Mouse (Mus musculus) v-Abl transformed pro-B cells (cell line): ENCODE measurements around the gene Rps27l.

ENCODE experiments used
- in situ Hi-C, 2 experiments: fragments of 400-800 bp; cut with MboI; formaldehyde crosslinking; loops; one replicate each; pipeline ENCODE4 v1.15.1; 2025; ENCODE audit not compliant: unreplicated experiment in 2 of 2

Rps27l gene

DNA sequence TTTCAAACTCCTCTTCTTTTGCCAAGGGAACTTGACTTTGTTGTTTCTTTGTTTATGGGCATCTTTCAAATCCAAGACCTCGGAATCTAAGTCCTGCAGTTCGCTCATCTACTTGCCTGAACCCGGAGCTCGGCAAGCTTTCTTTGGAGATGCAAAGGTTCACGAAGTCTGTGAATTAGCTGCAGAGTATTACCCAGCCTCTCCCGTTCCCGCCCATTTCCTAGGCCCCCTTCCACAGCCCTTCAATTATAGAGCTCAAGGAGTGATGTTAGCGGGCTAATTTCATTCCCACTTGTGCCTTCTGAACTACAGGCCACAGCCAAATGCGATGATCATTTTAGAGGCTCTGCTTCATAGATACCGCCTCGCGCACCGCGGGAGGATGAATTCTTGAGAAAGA, 25.9 kb upstream of the Rps27l start:
- in situ Hi-C loops, result no loop called here

DNA sequence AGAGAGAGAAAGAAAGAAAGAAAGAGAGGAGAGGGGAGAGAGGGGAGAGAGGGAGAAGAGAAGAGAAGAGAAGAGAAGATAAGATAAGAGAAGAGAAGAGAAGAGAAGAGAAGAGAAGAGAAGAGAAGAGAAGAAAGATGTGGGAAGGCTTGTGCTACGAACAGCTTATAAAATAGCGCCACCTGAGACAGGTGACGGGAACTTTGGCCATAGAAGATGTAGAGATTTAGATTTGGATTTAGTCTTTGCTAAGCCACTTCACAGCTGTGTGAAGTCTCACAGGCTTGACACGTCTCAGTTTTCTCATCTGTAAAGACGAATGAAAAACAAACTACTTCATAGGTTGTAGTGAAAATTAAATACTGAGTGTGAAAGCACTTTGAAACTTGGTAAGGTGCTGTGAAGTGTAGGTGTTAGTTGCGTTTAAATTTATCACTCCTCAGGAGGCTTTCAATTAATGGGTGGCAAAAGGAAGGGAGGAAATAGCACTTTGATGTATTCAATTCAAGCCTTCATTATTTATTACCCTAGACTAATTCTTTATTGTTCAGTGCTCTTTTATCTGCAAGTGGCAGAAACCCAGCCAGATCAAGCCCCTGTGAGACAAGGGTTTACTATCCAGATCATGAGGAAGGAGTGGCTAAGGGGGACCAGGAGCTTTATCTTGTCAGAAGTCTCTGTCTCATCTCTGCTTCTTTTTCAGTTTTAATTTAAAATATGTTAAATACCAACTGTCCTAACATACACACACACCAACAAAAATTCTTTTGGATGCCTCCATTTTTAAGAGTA, 25.2 kb upstream of the Rps27l start:
- in situ Hi-C loops, result no loop called here

DNA sequence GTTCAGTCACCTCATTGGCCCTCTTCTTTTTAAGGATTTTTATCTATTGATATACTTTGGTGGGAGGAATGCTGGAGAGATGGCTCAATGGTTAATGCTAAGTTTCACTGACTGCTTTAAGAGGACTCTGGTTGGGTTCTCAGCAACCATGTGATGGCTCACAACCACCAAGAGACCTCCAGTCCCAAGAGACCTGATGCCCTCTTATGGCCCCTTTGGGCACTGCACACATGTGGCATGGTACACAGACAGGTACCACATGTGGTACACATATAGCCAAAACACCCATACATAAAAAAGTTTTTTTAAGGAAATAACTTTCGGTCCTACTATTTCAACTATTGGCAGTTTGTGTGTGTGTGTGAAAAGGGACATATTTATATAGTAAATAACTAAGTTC, 23.8 kb upstream of the Rps27l start:
- in situ Hi-C loops, result no loop called here

DNA sequence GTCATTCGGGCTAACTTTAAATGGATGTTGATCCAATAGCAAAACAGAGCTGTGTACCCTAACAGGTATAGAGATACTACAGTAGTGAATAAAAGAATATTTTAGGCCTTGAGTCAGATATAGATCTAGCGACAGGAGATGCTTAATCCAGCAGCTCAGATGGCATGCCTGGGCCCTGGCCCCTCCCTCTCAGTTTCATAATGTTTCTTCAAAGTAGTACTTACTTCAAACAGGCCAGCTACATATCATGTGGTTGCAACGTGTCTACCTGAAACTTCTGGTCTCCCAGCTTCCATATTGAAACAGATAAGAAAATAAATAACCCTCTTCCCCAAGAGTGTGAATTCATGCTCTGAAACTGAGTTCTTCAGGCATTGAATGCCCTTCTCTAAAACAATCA, 20.0 kb upstream of the Rps27l start:
- in situ Hi-C loops, result loop anchor here in 1 of 2 experiments (25.0 kb wide), 1 partner anchor 464 kb away; no protein-coding TSS in a partner anchor

DNA sequence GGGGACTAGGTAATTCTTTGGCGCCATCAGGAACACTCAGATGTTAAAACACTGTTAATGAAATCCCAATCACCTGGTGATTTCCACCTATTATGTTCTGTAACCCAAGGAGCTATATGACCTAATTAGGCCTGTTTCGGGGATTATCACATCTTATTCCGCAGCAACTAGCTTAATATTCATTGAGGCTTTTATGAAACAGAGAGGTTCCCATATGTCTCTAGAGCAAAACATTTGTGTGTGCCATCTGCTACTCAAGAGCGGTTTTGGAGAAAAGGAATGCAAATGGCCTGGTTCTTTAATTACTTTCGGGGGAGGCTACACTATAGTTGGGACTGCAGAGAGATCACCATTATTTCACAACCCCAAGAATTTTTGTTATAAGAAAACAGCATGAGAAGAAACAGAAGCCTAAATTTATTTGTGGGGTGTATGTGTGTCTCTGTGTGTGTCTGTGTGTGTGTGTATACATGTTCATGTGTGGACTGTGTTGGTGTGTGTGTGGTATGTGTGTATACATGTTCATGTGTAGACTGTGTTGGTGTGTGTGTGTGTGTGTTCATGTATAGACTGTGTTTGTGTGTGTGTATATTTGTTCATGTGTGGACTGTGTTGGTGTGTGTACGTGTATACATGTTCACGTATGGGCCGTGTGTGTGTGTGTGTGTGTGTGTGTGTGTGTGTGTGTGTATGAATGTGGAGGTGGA, 18.0 kb upstream of the Rps27l start:
- in situ Hi-C loops, result loop anchor here in 1 of 2 experiments (25.0 kb wide), 1 partner anchor 466 kb away; no protein-coding TSS in a partner anchor

DNA sequence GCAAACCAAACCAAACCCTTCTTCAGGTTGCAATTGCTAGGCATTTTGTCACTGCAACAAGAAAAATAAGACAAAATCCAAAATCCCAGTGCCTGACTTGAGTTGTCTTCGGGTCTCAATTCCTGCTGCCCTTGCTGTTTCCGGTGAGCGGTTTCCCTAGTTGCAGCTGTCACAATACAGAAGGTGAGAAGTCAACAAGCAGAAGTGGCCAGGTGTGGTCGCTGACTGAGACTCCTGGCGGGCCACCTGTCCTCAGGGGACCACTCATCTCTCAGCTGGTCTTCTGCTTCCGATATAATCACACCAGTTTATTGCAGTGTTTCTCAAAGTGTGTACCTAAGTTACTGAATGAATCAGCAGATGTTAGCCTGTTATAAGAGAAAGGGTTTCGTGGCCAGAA, 15.5 kb upstream of the Rps27l start:
- in situ Hi-C loops, result loop anchor here (10.0 to 25.0 kb wide), 3 partner anchors 216 to 468 kb away; partner anchors contain the start of gene Car12 (in 1 of the 2)

DNA sequence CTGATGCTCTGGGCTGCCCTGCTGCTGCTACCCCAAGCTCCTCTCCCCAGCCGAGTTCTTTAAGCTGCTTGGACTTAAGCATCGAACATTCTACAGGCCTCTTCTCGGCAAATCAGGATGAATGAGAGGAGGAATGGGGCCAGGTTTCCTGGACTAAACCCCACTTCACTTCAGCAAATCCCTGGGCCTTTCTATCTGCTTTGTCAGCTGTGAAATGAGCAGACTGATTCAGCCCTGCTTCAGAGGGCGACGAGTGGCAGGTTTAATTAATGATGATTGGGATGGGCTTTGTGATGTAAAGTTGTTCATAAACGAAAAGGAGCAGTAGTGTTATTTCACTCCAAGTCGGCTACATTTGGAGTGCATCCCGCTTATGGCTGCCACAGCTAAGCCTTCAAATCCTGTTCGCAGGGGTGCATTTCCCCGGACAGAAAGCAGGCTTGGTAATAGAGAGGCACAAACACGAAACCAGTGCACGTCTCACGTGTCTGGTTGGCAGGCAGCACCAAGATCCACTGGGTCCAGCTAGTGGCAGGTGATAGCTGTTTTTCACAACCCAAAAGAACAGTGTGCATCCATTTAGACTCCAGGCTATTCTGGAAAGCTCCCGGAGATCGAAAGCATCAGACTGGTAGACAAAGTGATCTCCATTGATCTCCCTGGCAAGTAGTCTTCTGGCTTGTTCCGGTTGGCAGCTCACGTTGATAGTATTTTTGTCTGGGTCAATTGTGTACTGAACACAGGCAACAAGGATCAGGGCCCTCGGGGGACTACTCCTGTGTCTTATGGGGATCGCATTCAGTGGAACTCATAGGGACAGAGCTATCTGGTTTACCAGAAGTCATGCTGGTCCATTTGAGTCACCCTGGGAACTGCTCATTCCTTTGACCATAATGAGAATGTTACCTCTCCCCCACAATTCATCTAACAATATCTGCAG, 11.7 kb upstream of the Rps27l start:
- in situ Hi-C loops, result loop anchor here (10.0 to 25.0 kb wide), 3 partner anchors 219 to 472 kb away; partner anchors contain the start of gene Car12 (in 1 of the 2)

DNA sequence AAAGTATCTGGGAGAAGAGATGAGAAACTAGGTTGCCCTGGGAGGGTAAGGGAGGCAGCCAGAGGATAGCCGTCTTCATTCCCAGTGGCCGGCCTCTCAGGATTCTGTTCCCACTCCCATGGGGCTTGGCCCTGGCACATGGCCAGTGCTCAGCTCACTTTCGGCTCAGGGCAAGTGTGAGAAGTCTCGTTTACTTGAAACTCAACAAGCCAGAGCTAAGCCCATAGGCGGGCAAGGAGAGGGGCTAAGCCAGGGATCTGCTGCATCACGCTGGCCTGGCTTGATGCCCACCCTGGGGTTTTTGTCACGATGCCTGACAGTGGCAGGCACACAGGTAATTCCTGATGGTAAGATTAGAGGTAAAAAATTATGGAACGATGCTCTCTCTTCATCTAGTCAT, 8.4 kb upstream of the Rps27l start:
- in situ Hi-C loops, result loop anchor here (5.0 to 25.0 kb wide), 4 partner anchors 100 to 475 kb away; partner anchors contain the start of gene Car12 (in 1 of the 2)

DNA sequence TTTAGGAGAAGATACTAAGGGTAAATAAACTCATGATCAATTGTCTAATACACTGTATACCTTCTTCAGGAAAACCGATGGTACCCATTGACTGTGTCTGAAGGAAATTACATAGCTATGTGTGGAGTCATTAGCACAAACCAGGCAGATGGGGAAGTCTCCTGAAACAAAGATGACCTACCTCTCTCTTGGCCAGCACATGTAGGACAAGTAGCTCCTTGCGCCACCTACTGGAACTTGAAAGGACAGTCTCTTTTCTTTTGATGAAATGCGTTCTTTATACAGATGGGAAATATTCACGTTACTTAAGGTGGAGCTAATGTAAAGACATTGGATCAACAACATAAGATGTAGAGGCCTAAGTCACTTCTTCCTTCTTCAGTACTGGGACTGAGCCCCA, 7.0 kb upstream of the Rps27l start:
- in situ Hi-C loops, result loop anchor here (5.0 to 25.0 kb wide), 4 partner anchors 102 to 477 kb away; partner anchors contain the start of gene Car12 (in 1 of the 2)

DNA sequence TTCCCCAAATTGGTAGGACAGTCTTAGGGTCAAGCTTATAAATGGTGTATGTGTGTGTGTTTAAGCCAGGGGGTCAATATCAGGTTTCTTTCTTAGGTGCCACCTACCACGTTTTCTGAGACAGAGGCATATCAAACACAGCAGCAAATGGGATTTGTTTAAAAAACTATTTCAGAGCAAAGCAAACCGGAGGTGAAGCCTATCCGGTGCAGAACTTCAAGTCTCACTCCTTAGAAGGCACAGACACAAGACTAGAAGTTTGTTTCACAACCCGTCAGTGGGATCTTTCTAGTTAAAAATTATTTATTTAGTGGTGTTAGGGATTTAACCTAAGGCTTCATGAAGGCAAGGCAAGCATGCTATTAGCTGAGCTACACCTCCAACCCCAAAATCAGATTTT, 725 bp upstream of the Rps27l start:
- in situ Hi-C loops, result loop anchor here (10.0 to 25.0 kb wide), 3 partner anchors 110 to 483 kb away; partner anchors contain the start of gene Aph1c (in 1 of the 2)

DNA sequence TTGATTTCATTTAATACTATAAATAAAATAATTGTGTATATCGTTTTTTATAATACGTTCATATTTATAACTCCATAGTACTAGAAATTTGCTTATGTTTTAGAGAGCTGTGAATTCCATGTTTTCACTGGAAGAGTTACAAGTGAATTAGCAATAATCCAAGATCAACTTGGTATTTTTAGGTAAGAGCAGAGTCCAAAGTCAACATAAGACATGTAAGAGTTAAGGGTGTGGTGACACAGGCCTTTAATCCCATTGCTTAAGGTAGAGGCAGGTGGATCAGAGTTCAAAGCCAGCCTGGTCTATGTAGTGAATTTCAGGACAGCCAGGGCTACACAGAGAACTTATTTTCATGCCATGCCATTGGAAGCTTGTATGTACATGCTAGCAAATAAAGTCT, 2.6 kb downstream of the Rps27l start:
- in situ Hi-C loops, result loop anchor here (10.0 to 25.0 kb wide), 3 partner anchors 114 to 486 kb away; partner anchors contain the start of gene Aph1c (in 1 of the 2)

DNA sequence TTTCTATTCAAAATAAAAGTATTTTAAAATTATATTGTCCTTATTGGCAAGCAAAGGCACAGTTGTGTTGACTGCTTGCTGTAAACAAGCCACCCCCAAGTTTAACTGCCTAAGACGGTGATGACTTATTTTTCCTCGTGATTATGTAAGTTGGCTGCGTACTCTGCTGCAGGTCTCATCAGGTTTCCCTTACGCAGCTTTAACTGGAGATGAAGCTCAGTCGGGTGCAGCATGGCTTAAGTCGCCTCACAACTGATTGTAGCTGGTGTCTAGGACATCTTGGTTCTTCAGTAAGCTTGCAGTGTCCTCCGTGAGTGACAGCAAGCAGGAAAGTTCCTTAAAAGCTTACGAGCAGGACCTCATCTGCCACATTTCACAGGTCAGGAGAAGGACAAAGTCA, 6.4 kb downstream of the Rps27l start:
- in situ Hi-C loops, result no loop called here

DNA sequence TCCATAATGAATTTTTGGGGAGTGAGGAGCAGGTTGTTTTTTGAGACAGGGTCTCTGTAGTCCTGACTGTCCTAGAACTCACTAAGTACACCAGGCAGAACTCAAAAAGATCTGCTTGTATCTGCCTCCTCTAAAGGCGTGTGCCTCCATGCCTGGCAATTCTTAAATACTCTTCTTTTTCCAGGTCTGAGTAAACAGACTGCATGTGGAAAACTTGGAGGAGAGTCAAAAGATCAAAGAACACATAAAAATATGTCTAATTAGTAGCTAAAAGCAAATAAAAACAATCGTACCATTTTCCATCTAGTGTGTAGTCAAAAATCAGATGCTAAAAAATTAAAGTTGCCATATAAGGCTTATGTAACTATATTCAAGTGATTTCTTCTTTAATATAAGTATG, 7.0 kb downstream of the Rps27l start:
- in situ Hi-C loops, result no loop called here

DNA sequence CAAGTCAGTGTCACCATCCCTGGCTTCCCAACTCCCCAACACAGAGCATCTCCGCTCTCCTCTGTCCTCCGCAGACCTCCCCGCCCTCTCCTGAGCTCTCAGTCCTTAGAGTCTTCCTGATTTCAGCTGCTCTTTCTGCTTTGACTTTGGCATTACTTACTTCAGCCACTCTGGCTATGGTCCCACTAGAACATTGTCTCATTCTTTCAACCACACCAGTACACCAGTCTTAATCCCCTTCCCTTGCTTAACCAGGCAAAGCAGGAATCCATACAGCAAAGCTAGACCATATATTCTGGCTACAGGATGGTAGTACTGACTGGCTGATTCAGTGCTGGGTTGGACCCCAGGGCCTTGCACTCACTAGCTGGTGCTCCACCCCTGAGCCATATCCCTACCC, 11.6 kb downstream of the Rps27l start:
- in situ Hi-C loops, result no loop called here

DNA sequence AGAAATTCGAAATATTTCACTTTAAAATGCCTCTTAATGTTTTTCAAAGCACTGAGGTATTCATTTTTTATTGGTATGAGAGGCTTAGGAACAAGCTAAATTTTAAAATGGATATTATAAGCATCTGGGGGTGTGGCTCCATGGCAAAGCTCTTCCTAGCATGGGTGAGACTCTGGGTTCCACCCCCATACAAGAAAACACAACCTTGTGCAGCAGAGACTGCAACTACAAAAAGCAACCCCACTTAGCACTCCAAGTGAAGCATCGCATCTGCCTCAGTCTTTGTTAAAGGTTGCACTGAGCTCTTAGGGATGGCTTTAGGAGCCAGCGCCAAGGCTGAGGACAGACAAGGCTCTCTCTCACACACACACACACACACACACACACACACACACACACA, 15.6 kb downstream of the Rps27l start:
- in situ Hi-C loops, result no loop called here

DNA sequence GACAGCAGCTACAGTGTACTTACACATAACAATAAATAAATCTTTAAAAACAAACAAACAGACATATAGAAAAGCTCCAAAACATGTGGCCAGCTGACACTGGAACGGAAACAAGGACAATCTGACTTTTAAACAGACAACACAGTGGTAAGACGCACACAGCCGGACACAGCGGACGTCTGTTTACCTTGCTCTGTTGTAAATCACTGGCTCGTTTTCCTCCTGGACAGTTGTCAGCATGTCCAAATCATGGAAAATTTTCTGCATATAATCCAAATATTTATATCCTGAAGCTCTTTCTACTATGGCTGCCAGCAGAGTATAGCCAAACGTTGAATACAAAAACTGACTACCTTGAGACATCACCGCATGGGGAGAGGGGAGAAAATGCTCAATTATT, 21.6 kb downstream of the Rps27l start:
- in situ Hi-C loops, result no loop called here

DNA sequence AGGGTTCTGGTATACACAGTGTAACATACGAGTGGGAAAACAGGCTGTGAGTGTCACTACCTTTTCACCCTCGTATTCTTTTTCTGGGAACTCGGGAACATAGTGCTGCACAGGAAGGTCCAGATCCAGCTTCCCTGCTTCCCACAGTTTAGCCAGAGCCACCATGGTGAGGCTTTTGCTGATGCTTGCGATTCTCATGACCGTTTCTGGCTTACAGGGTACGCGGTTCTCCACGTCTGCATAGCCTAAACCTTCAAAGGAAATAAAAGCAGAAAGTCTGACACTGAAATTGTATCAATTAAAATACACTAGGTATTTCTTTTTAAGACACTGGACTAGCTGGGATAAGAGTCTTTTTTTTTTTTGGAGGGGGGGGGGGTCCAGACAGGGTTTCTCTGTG, 25.2 kb downstream of the Rps27l start:
- in situ Hi-C loops, result loop anchor here in 1 of 2 experiments (10.0 kb wide), 4 partner anchors 256 to 1306 kb away; partner anchors contain the start of genes Car12 and Oaz2

DNA sequence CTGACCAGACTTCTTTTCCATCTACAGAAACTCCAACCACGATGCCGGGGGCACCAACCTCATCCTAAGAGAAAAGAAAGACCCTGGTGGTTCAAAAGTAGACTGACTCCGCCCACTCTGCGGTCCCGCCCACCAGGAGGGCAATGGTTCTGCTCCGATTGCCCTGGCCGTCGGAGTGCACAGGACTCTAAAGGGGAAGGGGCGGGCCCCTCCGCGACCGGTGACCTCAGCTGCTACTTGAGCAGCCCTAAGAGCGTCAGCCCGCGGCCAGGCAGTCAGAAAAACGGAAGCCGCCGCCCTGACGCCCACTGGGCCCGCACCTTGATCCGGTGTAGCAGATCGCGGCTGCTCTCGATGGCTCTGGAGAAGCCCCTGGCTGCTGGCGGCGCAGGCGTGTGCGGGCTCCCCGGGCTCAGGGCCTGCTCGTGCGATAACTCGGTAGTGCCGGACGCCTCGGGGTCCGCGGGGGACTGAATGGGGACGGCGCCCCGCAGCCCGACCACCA, 28.9 kb downstream of the Rps27l start:
- in situ Hi-C loops, result loop anchor here (5.0 to 10.0 kb wide), 5 partner anchors 32 to 1310 kb away; partner anchors contain the start of genes Car12 (in 1 of the 2) and Oaz2 (in 1 of the 2)

DNA sequence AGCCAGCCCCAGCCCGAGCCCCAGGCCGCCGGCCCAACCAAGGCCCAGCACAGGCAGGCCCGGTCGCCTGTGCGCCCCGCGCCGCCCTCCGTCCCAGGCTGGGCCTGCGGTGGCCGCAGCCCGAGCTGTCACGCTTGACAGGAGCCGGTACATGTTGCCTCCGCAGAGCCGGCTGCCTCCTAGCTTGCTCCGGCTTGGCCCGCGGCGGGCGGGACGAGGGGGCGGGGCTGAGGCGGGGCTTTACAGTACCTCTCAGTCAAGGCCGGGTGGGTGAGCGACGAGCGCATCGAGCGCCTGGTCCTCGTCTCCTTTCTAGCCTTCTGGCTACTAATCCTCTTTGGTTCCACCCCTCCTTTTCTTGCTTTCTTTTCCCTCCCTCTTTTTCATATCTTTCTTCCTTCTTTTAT, 29.4 kb downstream of the Rps27l start, which contains the start of gene Lactb:
Gene Lactb (minus strand): TSS at position 246 of the 407 bp plus-strand sequence.
- in situ Hi-C loops, result loop anchor here (5.0 to 10.0 kb wide), 5 partner anchors 33 to 1310 kb away; partner anchors contain the start of genes Car12 (in 1 of the 2) and Oaz2 (in 1 of the 2)
